Mouse (Mus musculus) limb, embryonic 10.5 days (tissue): ENCODE results near the gene Rbms1. TPM values are rescaled to one million over a fixed set of nuclear protein-coding genes. Genes with fewer than 3 reads are reported as not detected.

Experiments used
- DNase-seq: peaks from one replicate; pipeline ENCODE4 v3.0.0-alpha.2; 2017; ENCODE audit warnings: low spot score
- H3K27ac ChIP-seq: fragments of 300-500 bp; sonication (generic); 2 replicates; pipeline ENCODE4 v1.5.1; 2016; ENCODE audit warnings: mild to moderate bottlenecking
- H3K27me3 ChIP-seq: fragments of 300-500 bp; sonication (generic); 2 replicates; pipeline ENCODE4 v1.6.1; 2016; ENCODE audit warnings: low read depth, mild to moderate bottlenecking; ENCODE audit not compliant: poor library complexity, severe bottlenecking
- H3K36me3 ChIP-seq: fragments of 300-500 bp; sonication (generic); 2 replicates; pipeline ENCODE4 v1.6.1; 2016; ENCODE audit warnings: mild to moderate bottlenecking, moderate library complexity
- H3K4me1 ChIP-seq: fragments of 300-500 bp; sonication (generic); 2 replicates; pipeline ENCODE4 v1.6.1; 2016
- H3K4me3 ChIP-seq: fragments of 300-500 bp; sonication (generic); 2 replicates; pipeline ENCODE4 v1.5.1; 2016; ENCODE audit warnings: mild to moderate bottlenecking, moderate library complexity
- H3K9me3 ChIP-seq: fragments of 300-500 bp; sonication (generic); replicated peaks from 2 replicates; pipeline ENCODE4 v1.6.1; 2016; ENCODE audit warnings: mild to moderate bottlenecking
- WGBS: fragments of 180-500 bp; shearing (Covaris S2); methylation state at CpG from one replicate; pipeline ENCODE4 v1.1.7; 2016; 5-methylcytosine and 5-hydroxymethylcytosine counted together
- polyA plus RNA-seq: library from polyadenylated mRNA; unstranded; fragments of >200 nt; fragmentation: Nextera tagmentation; extraction: Ambion mirVana; gene quantifications from 2 replicates; pipeline ENCODE4 v1.2.1, GENCODE M21; 2016

Rbms1 gene
- polyA plus RNA-seq, 1 experiment from 2014 or later, result 124 TPM

GRCm38 (mm10) chr2:60713857-60714256 is 249.1 kb downstream of the Rbms1 start:
- peaks cover 35% of the 10 kb centered on the region for H3K4me1 ChIP-seq
- 42% methylated on average over 8 of the region's 8 CpGs for WGBS
- no peak overlapping the region for H3K4me3 ChIP-seq
- H3K36me3 ChIP-seq, result no peaks in the 10 kb centered on the region
- 0 out of 2 replicates have a peak overlapping the region, but pooled peaks have one; percentile 6 for H3K27ac ChIP-seq
- H3K27me3 ChIP-seq, result peaks cover 7% of the 10 kb centered on the region; the same call in 1 of the 2 replicates
- no peaks in the 10 kb centered on the region for H3K9me3 ChIP-seq
- DNase-seq, result peak; percentile 34

DNA sequence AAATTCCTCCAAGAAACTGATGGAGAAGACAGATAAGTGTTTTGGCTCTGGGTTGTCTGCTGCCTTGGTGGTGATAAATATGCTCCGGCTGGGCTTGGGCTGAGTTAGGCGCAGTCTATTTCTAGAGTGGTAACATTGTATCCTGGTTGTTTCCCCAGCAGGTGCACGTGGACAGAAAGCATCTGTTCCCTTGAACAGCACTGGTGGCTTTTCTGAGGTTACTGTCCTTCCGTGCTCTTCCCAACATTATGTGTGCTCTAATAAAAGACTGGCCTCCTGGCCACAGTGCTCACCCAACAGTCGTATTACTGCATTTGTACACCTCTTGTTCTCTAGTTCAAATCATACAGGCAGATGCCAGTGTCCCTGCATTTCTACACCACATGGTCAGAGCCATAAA is 250.1 kb downstream of the Rbms1 start:
- peaks cover 40% of the 10 kb centered on the region for H3K4me1 ChIP-seq
- peaks cover 7% of the 10 kb centered on the region; the same call in 1 of the 2 replicates for H3K27me3 ChIP-seq
- no peaks in the 10 kb centered on the region for H3K36me3 ChIP-seq
- WGBS, result 89% methylated on average over 5 of the region's 5 CpGs
- DNase-seq, result peak; percentile 26
- no peak overlapping the region for H3K27ac ChIP-seq
- no peaks in the 10 kb centered on the region for H3K9me3 ChIP-seq
- no peak overlapping the region for H3K4me3 ChIP-seq

GRCm38 (mm10) chr2:60712483-60712882 is 250.5 kb downstream of the Rbms1 start:
- Histone ChIP-seq H3K4me1 (peaks cover 38% of the 10 kb centered on the region), H3K27ac (no peak overlapping the region)
- WGBS, result 71% methylated on average over 6 of the region's 6 CpGs

DNA sequence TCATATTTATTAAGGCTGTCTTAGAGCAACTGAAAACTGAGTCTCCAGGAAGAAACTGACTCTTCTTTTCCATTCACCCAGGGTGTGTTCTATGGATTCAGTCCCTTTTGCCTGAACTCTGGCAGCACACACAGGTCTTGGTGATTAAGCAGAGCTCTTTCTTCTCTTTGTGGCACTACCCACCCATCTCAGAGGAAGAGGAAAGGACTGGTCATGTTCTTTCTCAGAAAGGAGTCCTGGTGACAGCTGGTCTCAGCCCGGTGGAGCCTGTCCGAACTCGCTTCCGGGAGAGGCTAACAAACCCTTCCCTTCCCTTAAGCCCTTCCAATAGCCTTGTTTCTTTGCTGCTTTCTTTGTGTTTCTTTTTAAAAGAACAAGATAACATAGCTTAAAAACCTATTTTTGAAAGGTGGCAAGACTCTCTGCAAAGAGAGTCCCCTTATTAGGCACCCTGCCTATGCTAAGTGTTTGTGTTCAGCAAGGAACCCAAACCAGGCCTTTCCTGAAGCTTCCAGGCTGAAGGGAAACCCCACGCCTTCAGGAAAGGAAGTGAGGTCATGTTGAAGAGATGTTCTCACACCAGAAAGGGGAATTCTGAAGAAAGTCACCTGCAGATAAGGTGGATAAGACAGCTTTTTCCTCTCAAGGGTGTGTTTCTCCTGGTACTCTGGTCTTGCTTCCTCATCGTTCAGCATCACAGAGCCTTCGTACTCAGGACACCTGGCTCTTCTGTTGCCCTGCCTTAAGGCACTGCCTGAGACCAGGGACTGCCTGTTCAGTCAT is 251.7 kb downstream of the Rbms1 start:
- H3K9me3 ChIP-seq, result no peaks in the 10 kb centered on the region
- no peak overlapping the region for H3K27ac ChIP-seq
- H3K4me3 ChIP-seq, result no peak overlapping the region
- peak; percentile 23 for DNase-seq
- H3K4me1 ChIP-seq, result peaks cover 34% of the 10 kb centered on the region
- 86% methylated on average over 7 of the region's 7 CpGs for WGBS
- H3K27me3 ChIP-seq, result no peaks in the 10 kb centered on the region
- H3K36me3 ChIP-seq, result no peaks in the 10 kb centered on the region

More at GRCm38 (mm10) chr2:60712483-60712882, 250.5 kb downstream of the Rbms1 start:
- H3K27me3 ChIP-seq, result peaks cover 4% of the 10 kb centered on the region; the same call in 1 of the 2 replicates
- no peaks in the 10 kb centered on the region for H3K36me3 ChIP-seq
- DNase-seq, result no peak
- no peak overlapping the region for H3K4me3 ChIP-seq
- no peaks in the 10 kb centered on the region for H3K9me3 ChIP-seq

GRCm38 (mm10) chr2:60710317-60710716 is 252.7 kb downstream of the Rbms1 start:
- H3K36me3 ChIP-seq, result no peaks in the 10 kb centered on the region
- peak; percentile 30 for DNase-seq
- 77% methylated on average over 4 of the region's 4 CpGs for WGBS
- H3K27me3 ChIP-seq, result no peaks in the 10 kb centered on the region
- H3K27ac ChIP-seq, result no peak overlapping the region
- H3K9me3 ChIP-seq, result no peaks in the 10 kb centered on the region
- no peak overlapping the region for H3K4me3 ChIP-seq
- H3K4me1 ChIP-seq, result peaks cover 27% of the 10 kb centered on the region

DNA sequence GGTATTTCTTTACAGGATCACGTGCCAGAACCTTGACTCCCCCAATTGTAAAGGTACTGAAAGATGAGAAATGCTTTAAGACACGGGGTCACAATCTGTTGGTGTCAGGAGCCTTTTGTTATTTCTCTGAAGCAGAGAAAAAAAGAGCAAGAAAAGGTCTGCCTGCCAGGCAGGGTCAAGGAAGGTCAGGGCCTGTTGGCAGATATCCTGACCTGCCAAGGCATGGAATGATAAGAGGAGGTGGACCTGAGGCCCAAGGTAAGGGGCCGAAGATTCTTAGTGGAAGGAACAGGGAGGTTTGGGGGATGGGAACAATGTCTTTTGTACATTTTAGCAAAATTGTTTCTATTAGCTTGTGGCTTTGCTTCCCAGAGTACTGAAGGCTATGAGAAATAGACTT is 254.3 kb downstream of the Rbms1 start:
- 54% methylated on average over 3 of the region's 3 CpGs for WGBS
- H3K9me3 ChIP-seq, result no peaks in the 10 kb centered on the region
- no peaks in the 10 kb centered on the region for H3K27me3 ChIP-seq
- H3K4me1 ChIP-seq, result peaks cover 10% of the 10 kb centered on the region
- H3K4me3 ChIP-seq, result no peak overlapping the region
- H3K27ac ChIP-seq, result no peak overlapping the region
- no peaks in the 10 kb centered on the region for H3K36me3 ChIP-seq
- no peak for DNase-seq

- 83% methylated on average over 3 of the region's 3 CpGs for WGBS
- DNase-seq, result no peak
- no peak overlapping the region for H3K4me3 ChIP-seq
- no peak overlapping the region for H3K27ac ChIP-seq
- H3K9me3 ChIP-seq, result no peaks in the 10 kb centered on the region
- H3K4me1 ChIP-seq, result peaks cover 5% of the 10 kb centered on the region
- no peaks in the 10 kb centered on the region for H3K36me3 ChIP-seq
- no peaks in the 10 kb centered on the region for H3K27me3 ChIP-seq
These were observed 256.1 kb downstream of the Rbms1 start for GRCm38 (mm10) chr2:60706866-60707265.

DNA sequence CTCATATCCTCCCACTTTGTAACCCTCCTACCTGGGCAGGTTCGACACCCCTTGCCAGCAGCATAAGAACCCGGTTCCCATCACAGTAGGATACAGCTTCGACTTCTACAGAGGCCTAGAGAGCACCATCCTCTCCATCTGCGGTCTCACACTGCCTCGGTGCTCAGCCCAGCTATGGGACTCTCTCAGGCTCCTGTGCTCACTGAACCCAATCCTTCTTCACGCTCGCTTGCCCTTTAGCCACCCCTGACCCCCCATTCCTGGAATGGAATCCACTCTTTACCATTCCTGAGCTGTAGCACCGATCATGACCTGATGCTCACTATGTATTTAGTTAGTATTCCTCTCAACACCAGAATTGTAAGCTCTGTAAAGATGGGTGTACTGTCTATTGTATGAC is 257.6 kb downstream of the Rbms1 start:
- no peak for DNase-seq
- 95% methylated on average over 8 of the region's 8 CpGs for WGBS
- Histone ChIP-seq H3K36me3 (no peaks in the 10 kb centered on the region), H3K27ac (no peak overlapping the region), H3K4me3 (no peak overlapping the region), H3K9me3 (no peaks in the 10 kb centered on the region), H3K27me3 (no peaks in the 10 kb centered on the region), H3K4me1 (peaks cover 5% of the 10 kb centered on the region)

GRCm38 (mm10) chr2:60703315-60703714 is 259.7 kb downstream of the Rbms1 start:
- WGBS, result 80% methylated on average over 4 of the region's 4 CpGs
- H3K9me3 ChIP-seq, result no peaks in the 10 kb centered on the region
- H3K4me1 ChIP-seq, result peaks cover 5% of the 10 kb centered on the region
- H3K27ac ChIP-seq, result no peak overlapping the region
- no peaks in the 10 kb centered on the region for H3K36me3 ChIP-seq
- no peak overlapping the region for H3K4me3 ChIP-seq
- H3K27me3 ChIP-seq, result no peaks in the 10 kb centered on the region
- DNase-seq, result no peak

DNA sequence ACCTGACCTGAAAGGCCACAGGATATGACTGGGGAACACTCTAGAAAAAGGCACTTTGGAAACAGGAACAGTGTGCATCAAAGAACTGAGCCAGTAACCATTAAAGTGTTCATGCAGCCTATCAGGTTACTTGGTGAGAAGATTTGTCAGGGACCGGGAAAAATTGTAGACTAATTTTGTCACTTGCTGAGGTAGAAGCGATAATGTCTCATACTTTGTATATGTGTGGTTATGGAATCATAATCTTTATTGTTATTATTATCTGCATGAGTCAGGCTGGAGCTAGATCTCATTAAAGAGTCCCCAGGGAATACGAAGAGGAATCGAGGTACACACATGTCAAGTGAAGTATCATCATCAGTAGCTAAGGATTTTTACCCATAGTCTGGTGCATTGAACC is 262.0 kb downstream of the Rbms1 start:
- WGBS, result 86% methylated on average over 4 of the region's 4 CpGs
- H3K9me3 ChIP-seq, result no peaks in the 10 kb centered on the region
- no peak overlapping the region for H3K4me3 ChIP-seq
- H3K27ac ChIP-seq, result no peak overlapping the region
- no peaks in the 10 kb centered on the region for H3K27me3 ChIP-seq
- no peaks in the 10 kb centered on the region for H3K36me3 ChIP-seq
- peaks cover 25% of the 10 kb centered on the region for H3K4me1 ChIP-seq
- no peak for DNase-seq

Other genes starting within 250 kb of the Rbms1 start
- gene Itgb6, start 240.5 kb downstream of the Rbms1 start, polyA plus RNA-seq, result 0.05 and 0.20 TPM in 2 replicates